Mouse (Mus musculus): Measurements from ENCODE around the gene Zfp445. TPM values are rescaled to one million over a fixed set of nuclear protein-coding genes. Genes with fewer than 3 reads are reported as not detected.
A peak's percentile ranks its signal among the peaks of the same experiment; 100 is the strongest.

Zfp445 gene
- polyA plus RNA-seq, 1 experiment from 2014 or later = 12.0 TPM

DNA sequence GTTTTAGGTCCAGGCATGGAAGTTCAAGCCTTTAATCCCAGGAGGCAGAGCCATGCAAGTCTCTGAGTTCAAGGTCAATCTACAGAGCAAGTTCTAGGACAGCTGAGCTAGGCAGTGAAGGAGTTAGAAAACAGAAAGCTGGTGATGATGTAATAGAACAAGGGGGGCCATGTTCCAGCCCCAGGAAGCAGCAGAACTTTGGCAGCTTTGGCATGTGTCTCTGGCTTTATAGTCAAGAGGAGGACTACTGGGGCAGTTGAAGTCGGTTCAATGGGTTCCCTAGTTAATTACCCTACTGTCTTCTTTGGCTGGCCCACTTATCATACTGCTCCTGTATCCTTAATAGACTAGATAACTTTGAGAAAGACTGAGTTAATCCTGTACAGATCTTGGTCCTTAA lies 8.8 kb upstream of the Zfp445 start:
- Histone ChIP-seq H3K4me1 (replicated peaks; ENCODE audit: control insufficient read depth, insufficient read depth, low read length) (no peaks in the 10 kb centered on the region), H3K9ac (ENCODE audit: low read depth, low read length) (no peak overlapping the region), H3K4me3 (ENCODE audit: low read depth, low read length) (no peak overlapping the region), H3K36me3 (ENCODE audit: control insufficient read depth, insufficient read depth) (no peaks in the 10 kb centered on the region), H3K27me3 (replicated peaks; ENCODE audit: control insufficient read depth, insufficient read depth, low read length) (no peaks in the 10 kb centered on the region), H3K27ac (ENCODE audit: low read depth, low read length) (no peak overlapping the region), H3K4me2 (replicated peaks; ENCODE audit: low read depth) (no peak overlapping the region), H3K9me3 (ENCODE audit: control insufficient read depth) (no peaks in the 10 kb centered on the region)
- ATAC-seq = no peak
- 54% methylated on average over 1 of the region's 1 CpGs for WGBS
- TF ChIP-seq CTCF (IDR thresholded peaks at IDR 0.05; ENCODE audit: low read depth) = no peak

- Histone ChIP-seq H3K9ac (ENCODE audit: low read depth, low read length) (no peak overlapping the region), H3K4me2 (replicated peaks; ENCODE audit: low read depth) (no peak overlapping the region), H3K36me3 (ENCODE audit: control insufficient read depth, insufficient read depth) (no peaks in the 10 kb centered on the region), H3K4me1 (replicated peaks; ENCODE audit: control insufficient read depth, insufficient read depth, low read length) (no peaks in the 10 kb centered on the region), H3K4me3 (ENCODE audit: low read depth, low read length) (no peak overlapping the region), H3K27me3 (replicated peaks; ENCODE audit: control insufficient read depth, insufficient read depth, low read length) (no peaks in the 10 kb centered on the region), H3K27ac (ENCODE audit: low read depth, low read length) (no peak overlapping the region), H3K9me3 (ENCODE audit: control insufficient read depth) (no peaks in the 10 kb centered on the region)
- no peak for TF ChIP-seq CTCF (IDR thresholded peaks at IDR 0.05; ENCODE audit: low read depth)
- WGBS = 80% methylated on average over 4 of the region's 4 CpGs
- ATAC-seq = no peak
Observed at GRCm38 (mm10) chr9:122872595-122872994, 6.8 kb upstream of the Zfp445 start.

DNA sequence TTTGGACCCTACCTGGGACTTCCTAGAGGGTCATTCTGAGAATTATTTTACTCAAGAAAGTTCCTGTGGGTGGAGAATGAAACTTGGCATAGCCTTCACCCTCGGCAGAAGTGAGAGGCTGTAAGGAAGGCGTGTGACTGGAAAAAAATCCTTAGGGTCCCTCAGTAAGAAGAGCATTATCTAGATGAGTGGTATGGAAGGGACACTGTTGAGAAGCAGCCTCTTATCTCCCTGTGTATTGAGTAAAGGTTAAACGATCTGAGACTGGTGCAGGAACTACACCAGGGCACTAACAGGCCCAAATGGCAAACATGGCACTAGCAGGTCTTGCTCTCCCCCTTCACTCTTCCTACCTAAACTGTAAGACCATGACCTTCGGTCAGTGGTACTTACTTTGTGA lies 386 bp upstream of the Zfp445 start:
- Histone ChIP-seq H3K27ac (ENCODE audit: low read depth, low read length) (no peak overlapping the region), H3K27me3 (replicated peaks; ENCODE audit: control insufficient read depth, insufficient read depth, low read length) (no peaks in the 10 kb centered on the region), H3K36me3 (ENCODE audit: control insufficient read depth, insufficient read depth) (peaks cover 9% of the 10 kb centered on the region), H3K9ac (ENCODE audit: low read depth, low read length) (no peak overlapping the region; the same call in 1 of the 2 replicates), H3K4me3 (ENCODE audit: low read depth, low read length) (peak overlapping the region; percentile 87), H3K4me1 (replicated peaks; ENCODE audit: control insufficient read depth, insufficient read depth, low read length) (0 out of 2 replicates have a peak, but pooled peaks cover 2% of the 10 kb centered on the region), H3K4me2 (replicated peaks; ENCODE audit: low read depth) (peak overlapping the region; percentile 70), H3K9me3 (ENCODE audit: control insufficient read depth) (peaks cover under 1% of the 10 kb centered on the region; the same call in 1 of the 2 replicates)
- ATAC-seq = no peak; the same call in none of the 2 replicates
- WGBS = 64% methylated on average over 4 of the region's 4 CpGs
- no peak for TF ChIP-seq CTCF (IDR thresholded peaks at IDR 0.05; ENCODE audit: low read depth)

DNA sequence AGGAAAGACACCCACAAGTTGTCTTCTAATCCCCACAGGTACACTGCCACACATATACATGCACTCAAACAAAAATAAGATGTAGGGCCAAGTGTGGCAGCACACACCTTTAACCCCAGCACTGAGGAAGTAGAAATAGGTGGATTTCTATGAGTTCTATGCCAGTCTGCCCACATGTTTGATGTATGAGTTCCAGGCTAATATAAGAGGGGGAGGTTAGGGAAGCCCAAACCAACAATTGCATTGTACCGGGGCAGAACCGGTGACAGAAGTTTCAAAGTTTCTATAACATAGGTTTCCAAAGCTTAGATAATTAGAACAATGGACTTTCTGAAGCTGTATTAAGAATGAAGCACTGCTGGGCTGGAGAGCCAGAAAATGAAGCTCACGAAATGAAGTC lies 958 bp downstream of the Zfp445 start:
- H3K9ac ChIP-seq (ENCODE audit: low read depth, low read length) = 0 out of 2 replicates have a peak overlapping the region, but pooled peaks have one; percentile 79
- 48% methylated on average over 3 of the region's 3 CpGs for WGBS
- peaks cover 23% of the 10 kb centered on the region for H3K36me3 ChIP-seq (ENCODE audit: control insufficient read depth, insufficient read depth)
- peak overlapping the region; percentile 87 for H3K4me3 ChIP-seq (ENCODE audit: low read depth, low read length)
- H3K27me3 ChIP-seq (replicated peaks; ENCODE audit: control insufficient read depth, insufficient read depth, low read length) = no peaks in the 10 kb centered on the region
- no peak for TF ChIP-seq CTCF (IDR thresholded peaks at IDR 0.05; ENCODE audit: low read depth)
- no peak overlapping the region for H3K27ac ChIP-seq (ENCODE audit: low read depth, low read length)
- ATAC-seq = no peak
- H3K4me1 ChIP-seq (replicated peaks; ENCODE audit: control insufficient read depth, insufficient read depth, low read length) = 0 out of 2 replicates have a peak, but pooled peaks cover 2% of the 10 kb centered on the region
- peak overlapping the region; percentile 70 for H3K4me2 ChIP-seq (replicated peaks; ENCODE audit: low read depth)
- peaks cover 14% of the 10 kb centered on the region for H3K9me3 ChIP-seq (ENCODE audit: control insufficient read depth)

GRCm38 (mm10) chr9:122863731-122864130 lies 2.1 kb downstream of the Zfp445 start:
- H3K4me3 ChIP-seq (ENCODE audit: low read depth, low read length) = no peak overlapping the region
- H3K27ac ChIP-seq (ENCODE audit: low read depth, low read length) = no peak overlapping the region
- WGBS = 46% methylated on average over 2 of the region's 2 CpGs
- ATAC-seq = no peak
- H3K9me3 ChIP-seq (ENCODE audit: control insufficient read depth) = peaks cover 24% of the 10 kb centered on the region
- H3K4me1 ChIP-seq (replicated peaks; ENCODE audit: control insufficient read depth, insufficient read depth, low read length) = 0 out of 2 replicates have a peak, but pooled peaks cover 2% of the 10 kb centered on the region
- TF ChIP-seq CTCF (IDR thresholded peaks at IDR 0.05; ENCODE audit: low read depth) = no peak
- H3K4me2 ChIP-seq (replicated peaks; ENCODE audit: low read depth) = peak overlapping the region; percentile 70; the same call in 1 of the 2 replicates
- H3K9ac ChIP-seq (ENCODE audit: low read depth, low read length) = no peak overlapping the region
- no peaks in the 10 kb centered on the region for H3K27me3 ChIP-seq (replicated peaks; ENCODE audit: control insufficient read depth, insufficient read depth, low read length)
- H3K36me3 ChIP-seq (ENCODE audit: control insufficient read depth, insufficient read depth) = peaks cover 34% of the 10 kb centered on the region

DNA sequence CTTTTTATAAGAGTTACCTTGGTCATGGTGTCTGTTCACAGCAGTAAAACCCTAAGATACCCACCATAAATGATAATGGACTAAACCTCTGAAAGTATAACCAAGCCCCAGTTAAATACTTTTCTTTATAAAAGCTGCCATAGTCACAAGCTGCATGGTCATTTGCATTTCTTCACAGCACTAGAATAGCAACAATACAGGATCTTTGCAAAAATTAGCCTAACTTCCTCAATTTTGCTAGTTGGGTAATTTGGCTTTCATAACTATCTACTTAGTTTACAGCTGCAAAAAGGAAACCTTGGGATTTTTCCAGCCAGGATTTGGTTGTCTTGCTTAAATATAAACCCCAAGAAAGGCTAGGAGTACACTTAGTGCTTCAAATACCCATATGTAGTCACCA lies 5.1 kb downstream of the Zfp445 start:
- H3K9ac ChIP-seq (ENCODE audit: low read depth, low read length) = no peak overlapping the region
- H3K27ac ChIP-seq (ENCODE audit: low read depth, low read length) = no peak overlapping the region
- no peak overlapping the region for H3K4me3 ChIP-seq (ENCODE audit: low read depth, low read length)
- H3K9me3 ChIP-seq (ENCODE audit: control insufficient read depth) = peaks cover 27% of the 10 kb centered on the region
- 0 out of 2 replicates have a peak, but pooled peaks cover 2% of the 10 kb centered on the region for H3K4me1 ChIP-seq (replicated peaks; ENCODE audit: control insufficient read depth, insufficient read depth, low read length)
- no peak for TF ChIP-seq CTCF (IDR thresholded peaks at IDR 0.05; ENCODE audit: low read depth)
- H3K4me2 ChIP-seq (replicated peaks; ENCODE audit: low read depth) = no peak overlapping the region
- peaks cover 60% of the 10 kb centered on the region for H3K36me3 ChIP-seq (ENCODE audit: control insufficient read depth, insufficient read depth)
- no peaks in the 10 kb centered on the region for H3K27me3 ChIP-seq (replicated peaks; ENCODE audit: control insufficient read depth, insufficient read depth, low read length)
- no peak for ATAC-seq

- WGBS = 96% methylated on average over 3 of the region's 3 CpGs
- no peak for ATAC-seq
- H3K36me3 ChIP-seq (ENCODE audit: control insufficient read depth, insufficient read depth) = peaks cover 94% of the 10 kb centered on the region
- H3K4me2 ChIP-seq (replicated peaks; ENCODE audit: low read depth) = no peak overlapping the region
- no peaks in the 10 kb centered on the region for H3K4me1 ChIP-seq (replicated peaks; ENCODE audit: control insufficient read depth, insufficient read depth, low read length)
- no peak overlapping the region for H3K9ac ChIP-seq (ENCODE audit: low read depth, low read length)
- no peak for TF ChIP-seq CTCF (IDR thresholded peaks at IDR 0.05; ENCODE audit: low read depth)
- H3K4me3 ChIP-seq (ENCODE audit: low read depth, low read length) = no peak overlapping the region
- H3K27ac ChIP-seq (ENCODE audit: low read depth, low read length) = no peak overlapping the region; the same call in 1 of the 2 replicates
- H3K27me3 ChIP-seq (replicated peaks; ENCODE audit: control insufficient read depth, insufficient read depth, low read length) = no peaks in the 10 kb centered on the region
- peaks cover 33% of the 10 kb centered on the region for H3K9me3 ChIP-seq (ENCODE audit: control insufficient read depth)
Observed at GRCm38 (mm10) chr9:122856716-122857115, 9.1 kb downstream of the Zfp445 start.
